Mouse (Mus musculus) gastrocnemius, postnatal 36 days (tissue): ENCODE measurements around the gene Thbs3. TPM values are rescaled to one million over a fixed set of nuclear protein-coding genes. Genes with fewer than 3 reads are reported as not detected.
A peak's percentile ranks its signal among the peaks of the same experiment; 100 is the strongest.
"Not testable (repeated sequence)": the region's sequence is repeated elsewhere in the genome, so short reads cannot be mapped to it uniquely, and the experiment has no call there.

Source experiments
- DNase-seq, 2 experiments: peaks; one replicate each; pipeline ENCODE4 v3.0.0; 2022
- intact Hi-C: fragments of 180-260 bp; cut with DNase I; formaldehyde crosslinking; loops from one replicate; pipeline ENCODE4 v1.15.1; 2025
- total RNA-seq, 2 experiments: library from RNA; stranded (reverse); gene quantifications; 2 replicates each; pipeline ENCODE4 v1.2.3; 2021

The Thbs3 gene
- total RNA-seq, 2 experiments from 2014 or later = 6.9 to 8.0 TPM

GRCm38 (mm10) chr3:89193853-89194252, 21.1 kb upstream of the Thbs3 start:
- intact Hi-C loops = no loop called here
- no peak for DNase-seq

GRCm38 (mm10) chr3:89195979-89196877, 18.8 kb upstream of the Thbs3 start:
- DNase-seq = peak; percentile 76 to 87
- intact Hi-C loops = no loop called here

- no peak for DNase-seq
- intact Hi-C loops = loop anchor here (2.0 kb wide), 1 partner anchor 15 kb away; the partner anchor contains the start of gene Thbs3
Observed at GRCm38 (mm10) chr3:89199839-89200238, 15.1 kb upstream of the Thbs3 start.

GRCm38 (mm10) chr3:89202253-89203141, 12.5 kb upstream of the Thbs3 start, which contains the start of gene Gba:
Gene Gba (plus strand): TSS chr3:89202928.
- peak; percentile 65 to 68 for DNase-seq
- intact Hi-C loops = no loop called here

GRCm38 (mm10) chr3:89203142-89203514, 11.9 kb upstream of the Thbs3 start:
- intact Hi-C loops = no loop called here
- no peak for DNase-seq

- intact Hi-C loops = no loop called here
- no peak for DNase-seq
Observed at GRCm38 (mm10) chr3:89206079-89206478, 8.9 kb upstream of the Thbs3 start.

GRCm38 (mm10) chr3:89206695-89207094, 8.3 kb upstream of the Thbs3 start:
- no peak for DNase-seq
- intact Hi-C loops = no loop called here

- no peak for DNase-seq
- intact Hi-C loops = no loop called here
Observed at GRCm38 (mm10) chr3:89208075-89208657, 6.8 kb upstream of the Thbs3 start.

- intact Hi-C loops = no loop called here
Observed at GRCm38 (mm10) chr3:89208736-89209135, 6.2 kb upstream of the Thbs3 start.

GRCm38 (mm10) chr3:89209731-89210130, 5.2 kb upstream of the Thbs3 start:
- DNase-seq = no peak
- intact Hi-C loops = no loop called here

More at GRCm38 (mm10) chr3:89208736-89209135, 6.2 kb upstream of the Thbs3 start:
- DNase-seq = no peak

GRCm38 (mm10) chr3:89210162-89210561, 4.8 kb upstream of the Thbs3 start:
- no peak for DNase-seq

GRCm38 (mm10) chr3:89210731-89211130, 4.2 kb upstream of the Thbs3 start:
- DNase-seq = no peak
- intact Hi-C loops = no loop called here

More at GRCm38 (mm10) chr3:89210162-89210561, 4.8 kb upstream of the Thbs3 start:
- intact Hi-C loops = no loop called here

GRCm38 (mm10) chr3:89213803-89214530, 1.0 kb upstream of the Thbs3 start:
- peak; percentile 87 to 91 for DNase-seq
- intact Hi-C loops = loop anchor here (2.0 kb wide), 1 partner anchor 15 kb away; no protein-coding TSS in a partner anchor

- intact Hi-C loops = loop anchor here (2.0 kb wide), 2 partner anchors 17 to 125 kb away; no protein-coding TSS in a partner anchor
- DNase-seq = peak; percentile 71 to 75
Observed at GRCm38 (mm10) chr3:89215853-89216252, 873 bp downstream of the Thbs3 start.

- intact Hi-C loops = loop anchor here (2.0 kb wide), 1 partner anchor 126 kb away; no protein-coding TSS in a partner anchor
- DNase-seq = not testable (repeated sequence)
Observed at GRCm38 (mm10) chr3:89216407-89216806, 1.4 kb downstream of the Thbs3 start.

GRCm38 (mm10) chr3:89218271-89218670, 3.3 kb downstream of the Thbs3 start:
- intact Hi-C loops = no loop called here
- no peak for DNase-seq

GRCm38 (mm10) chr3:89219546-89219945, 4.6 kb downstream of the Thbs3 start:
- intact Hi-C loops = no loop called here
- DNase-seq = no peak

GRCm38 (mm10) chr3:89221167-89221566, 6.2 kb downstream of the Thbs3 start:
- intact Hi-C loops = no loop called here
- DNase-seq = no peak

- no peak for DNase-seq
- intact Hi-C loops = no loop called here
Observed at GRCm38 (mm10) chr3:89224796-89225195, 9.8 kb downstream of the Thbs3 start.

GRCm38 (mm10) chr3:89225321-89225815, 10.4 kb downstream of the Thbs3 start:
- intact Hi-C loops = no loop called here
- no peak for DNase-seq
